Mouse (Mus musculus): ENCODE results near the gene Trim44.

GRCm38 (mm10) chr2:102282081-102282480, 125.5 kb downstream of the Trim44 start:
- TF ChIP-seq CTCF (IDR thresholded peaks at IDR 0.05; ENCODE audit: low read depth): no peak
- no peak for TF ChIP-seq EP300 (IDR thresholded peaks at IDR 0.05; ENCODE audit: low read depth)
